In genomic region chr11:101910230-101910946, GRCm38 (mm10) we compare ENCODE assay signal across 9 mouse cellular contexts. TPM values are rescaled to one million over a fixed set of nuclear protein-coding genes. Genes with fewer than 3 reads are reported as not detected.
DNase-seq lines count a peak whose midpoint lies in the region; ATAC-seq and TF ChIP-seq lines count a peak whose summit lies in the region.
"Had no signal": no experiment of that assay in that cellular context is flagged by ENCODE, and none has a peak within 500 bp of the region (broad histone marks: within the 10 kb centered on the region; RNA-seq: fewer than 3 reads in every experiment).

No protein-coding gene starts in this region.

- H3K9ac ChIP-seq in MEL (ENCODE audit: control insufficient read depth, low read depth, low read length, poor library complexity, severe bottlenecking) = no peak overlapping the region
- no peak overlapping the region for H3K9ac ChIP-seq in forebrain, embryonic 11.5 days (ENCODE audit: low read length)
- no peak overlapping the region for H3K9ac ChIP-seq in heart, postnatal 0 days (replicated peaks; ENCODE audit: low read depth, low read length)
- H3K9ac ChIP-seq in lung, postnatal 0 days (replicated peaks; ENCODE audit: low read depth) = no peak overlapping the region
- H3K9ac ChIP-seq: midbrain, embryonic 12.5 days had no signal

- H3K36me3 ChIP-seq in MEL (ENCODE audit: control insufficient read depth in 1 of 2, insufficient read depth in 2 of 2, low read length in 2 of 2) = no peaks in the 10 kb centered on the region
- no peaks in the 10 kb centered on the region for H3K36me3 ChIP-seq in forebrain, embryonic 11.5 days (ENCODE audit: control insufficient read depth, insufficient read depth, low read length)
- H3K36me3 ChIP-seq in heart, postnatal 0 days (replicated peaks; ENCODE audit: control insufficient read depth, insufficient read depth, low read length) = no peaks in the 10 kb centered on the region
- H3K36me3 ChIP-seq in lung, postnatal 0 days (ENCODE audit: insufficient read depth, low read length) = no peaks in the 10 kb centered on the region
- H3K36me3 ChIP-seq: midbrain, embryonic 12.5 days had no signal

- H3K27ac ChIP-seq in MEL (ENCODE audit: control insufficient read depth, low read depth, low read length) = no peak overlapping the region
- no peak overlapping the region for H3K27ac ChIP-seq in forebrain, embryonic 11.5 days (ENCODE audit: low read depth, low read length)
- H3K27ac ChIP-seq in heart, postnatal 0 days (ENCODE audit: low read depth) = no peak overlapping the region
- H3K27ac ChIP-seq in layer of hippocampus, adult 2 months = no peak overlapping the region
- no peak overlapping the region for H3K27ac ChIP-seq in lung, postnatal 0 days (ENCODE audit: low read length)
- H3K27ac ChIP-seq: midbrain, embryonic 12.5 days had no signal

- H3K4me1 ChIP-seq in MEL (ENCODE audit: control insufficient read depth in 1 of 2, insufficient read depth in 2 of 2, low read length in 2 of 2) = no peaks in the 10 kb centered on the region
- no peaks in the 10 kb centered on the region for H3K4me1 ChIP-seq in forebrain, embryonic 11.5 days (replicated peaks; ENCODE audit: control insufficient read depth, insufficient read depth, low read length)
- H3K4me1 ChIP-seq in heart, postnatal 0 days (ENCODE audit: control insufficient read depth, insufficient read depth) = no peaks in the 10 kb centered on the region
- H3K4me1 ChIP-seq in lung, postnatal 0 days (ENCODE audit: insufficient read depth, low read depth, low read length) = no peaks in the 10 kb centered on the region
- H3K4me1 ChIP-seq: midbrain, embryonic 12.5 days had no signal

- TF ChIP-seq EP300 in MEL (IDR thresholded peaks at IDR 0.05; ENCODE audit: low read depth in 1 of 2, low read length in 2 of 2) = no peak
- TF ChIP-seq EP300 in heart, postnatal 0 days (IDR thresholded peaks at IDR 0.05; ENCODE audit: low read depth) = no peak
- TF ChIP-seq EP300 in lung, postnatal 0 days (IDR thresholded peaks at IDR 0.05) = no peak

- peak; percentile 83 for DNase-seq in MEL (ENCODE audit: low read depth, low spot score)
- DNase-seq in brain, embryonic 18.5 days (ENCODE audit: low read depth, low spot score) = peak; percentile 24
- DNase-seq in forebrain, embryonic 11.5 days (ENCODE audit: low spot score) = peak; percentile 92
- peak; percentile 60 for DNase-seq in heart, postnatal 0 days (ENCODE audit: low spot score)
- peak; percentile 55 to 91 for DNase-seq in layer of hippocampus, adult 2 months (ENCODE audit: low spot score in 2 of 2)
- DNase-seq in lung, postnatal 0 days (ENCODE audit: low spot score) = peak; percentile 68
- DNase-seq in retina, postnatal 7 days (ENCODE audit: low read depth, low spot score) = peak; percentile 63
- peak; percentile 62 to 86 for DNase-seq in urinary bladder, adult 18-20 months (ENCODE audit: low spot score in 2 of 2)

- no peak overlapping the region for H3K4me2 ChIP-seq in forebrain, embryonic 11.5 days (ENCODE audit: low read depth, low read length, severe bottlenecking)
- H3K4me2 ChIP-seq in heart, postnatal 0 days (ENCODE audit: low read depth, low read length) = no peak overlapping the region
- H3K4me2 ChIP-seq in lung, postnatal 0 days (replicated peaks; ENCODE audit: low read depth, low read length) = no peak overlapping the region
- H3K4me2 ChIP-seq: midbrain, embryonic 12.5 days had no signal

- 24% methylated on average over 21 of the region's 21 CpGs for WGBS in forebrain, embryonic 11.5 days
- WGBS in heart, postnatal 0 days = 20% methylated on average over 21 of the region's 21 CpGs
- 22% methylated on average over 21 of the region's 21 CpGs for WGBS in lung, postnatal 0 days

- no peak overlapping the region for H3K4me3 ChIP-seq in MEL (ENCODE audit: control insufficient read depth in 1 of 2, insufficient read depth in 1 of 2, low read depth in 2 of 2, low read length in 2 of 2)
- H3K4me3 ChIP-seq in forebrain, embryonic 11.5 days (ENCODE audit: low read depth, low read length) = no peak overlapping the region
- H3K4me3 ChIP-seq in heart, postnatal 0 days (ENCODE audit: low read depth, low read length) = no peak overlapping the region
- no peak overlapping the region for H3K4me3 ChIP-seq in layer of hippocampus, adult 2 months
- H3K4me3 ChIP-seq in lung, postnatal 0 days (ENCODE audit: low read depth, low read length) = no peak overlapping the region
- H3K4me3 ChIP-seq: midbrain, embryonic 12.5 days had no signal

- no peaks in the 10 kb centered on the region for H3K9me3 ChIP-seq in MEL (replicated peaks; ENCODE audit: insufficient read depth, low read length)
- H3K9me3 ChIP-seq in forebrain, embryonic 11.5 days (ENCODE audit: control insufficient read depth, low read length) = no peaks in the 10 kb centered on the region
- no peaks in the 10 kb centered on the region for H3K9me3 ChIP-seq in heart, postnatal 0 days (replicated peaks; ENCODE audit: control insufficient read depth, low read length)
- no peaks in the 10 kb centered on the region for H3K9me3 ChIP-seq in lung, postnatal 0 days (ENCODE audit: low read length)
- H3K9me3 ChIP-seq: midbrain, embryonic 12.5 days had no signal

- TF ChIP-seq CTCF in MEL (IDR thresholded peaks at IDR 0.05 in 2 of 3, conservative IDR thresholded peaks at IDR 0.05 in 1 of 3; ENCODE audit: control insufficient read depth in 1 of 3, insufficient read depth in 1 of 3, low read depth in 2 of 3, low read length in 3 of 3, poor library complexity in 1 of 3, severe bottlenecking in 1 of 3) = peak; percentile 84 to 94 (median 89)
- TF ChIP-seq CTCF in heart, postnatal 0 days (IDR thresholded peaks at IDR 0.05; ENCODE audit: low read depth) = peak; percentile 90
- peak; percentile 98 for TF ChIP-seq CTCF in layer of hippocampus, adult 2 months (conservative IDR thresholded peaks at IDR 0.05)
- peak; percentile 91 for TF ChIP-seq CTCF in lung, postnatal 0 days (IDR thresholded peaks at IDR 0.05)

- no peaks in the 10 kb centered on the region for H3K79me2 ChIP-seq in MEL (ENCODE audit: control insufficient read depth, insufficient read depth, low read length, poor library complexity)

- no peak for ATAC-seq in forebrain, embryonic 11.5 days (replicated peaks; ENCODE audit: low FRiP score)
- ATAC-seq in heart, postnatal 0 days (ENCODE audit: insufficient read depth, low read depth) = peak; percentile 71
- ATAC-seq in lung, postnatal 0 days = peak; percentile 47; the same call in 1 of the 2 replicates

- peaks cover 2% of the 10 kb centered on the region in 2 experiments; a peak in 3 of 4 replicates for H3K27me3 ChIP-seq in MEL (ENCODE audit: control insufficient read depth in 1 of 2, insufficient read depth in 2 of 2, low read length in 2 of 2)
- peaks cover 2% of the 10 kb centered on the region; the same call in 1 of the 2 replicates for H3K27me3 ChIP-seq in forebrain, embryonic 11.5 days (ENCODE audit: control insufficient read depth, insufficient read depth, low read length)
- peaks cover 8% of the 10 kb centered on the region; the same call in 1 of the 2 replicates for H3K27me3 ChIP-seq in heart, postnatal 0 days (ENCODE audit: control insufficient read depth, insufficient read depth, low read length)
- H3K27me3 ChIP-seq in lung, postnatal 0 days (replicated peaks; ENCODE audit: insufficient read depth, low read length) = no peaks in the 10 kb centered on the region

- no peak for TF ChIP-seq POLR2A in MEL (IDR thresholded peaks at IDR 0.05; ENCODE audit: control insufficient read depth in 1 of 2, insufficient read depth in 1 of 2, low read depth in 1 of 2, low read length in 2 of 2, poor library complexity in 1 of 2)

- TF ChIP-seq RAD21 in MEL (IDR thresholded peaks at IDR 0.05; ENCODE audit: low read depth, low read length) = peak; percentile 76

TF ChIP-seq in MEL, 35 proteins besides CTCF, POLR2A, EP300 and RAD21:
- no peak for TF ChIP-seq GABPA (IDR thresholded peaks at IDR 0.05; ENCODE audit: low read depth, low read length)
- TF ChIP-seq SMC3 (IDR thresholded peaks at IDR 0.05; ENCODE audit: low read depth, low read length) = peak; percentile 73
- TF ChIP-seq ZC3H11A (IDR thresholded peaks at IDR 0.05; ENCODE audit: low read depth, low read length) = peak; percentile 22; the same call in 1 of the 2 replicates
- no peak for TF ChIP-seq ZKSCAN1 (IDR thresholded peaks at IDR 0.05; ENCODE audit: low read depth, low read length)
- TF ChIP-seq HCFC1 (IDR thresholded peaks at IDR 0.05; ENCODE audit: low read depth, low read length) = no peak
- no peak for TF ChIP-seq TAL1 (IDR thresholded peaks at IDR 0.05; ENCODE audit: low read length)
- no peak for TF ChIP-seq MYB (IDR thresholded peaks at IDR 0.05; ENCODE audit: low read depth, low read length)
- TF ChIP-seq ZMIZ1 (IDR thresholded peaks at IDR 0.05; ENCODE audit: low read depth, low read length) = no peak
- no peak for TF ChIP-seq MYC (IDR thresholded peaks at IDR 0.05; ENCODE audit: low read depth, low read length)

RNA-seq across cellular contexts. Expression of gene Meox1, which starts 16.2 kb away (rescaled TPM):
- not detected in 2 replicates for total RNA-seq in MEL (2012; rRNA removed)
- not detected for polyA plus RNA-seq in MEL (2012; ENCODE audit: insufficient read depth in 1 of 2, insufficient read length in 2 of 2, low read depth in 1 of 2, low replicate concordance in 2 of 2, missing spikeins in 1 of 2)
- polyA plus RNA-seq in forebrain, embryonic 11.5 days (2014; fragmentation: Nextera tagmentation; extraction: Ambion mirVana) = 0.21 TPM in 1 of 2 replicates, not detected in the other
- 12.5 and 15.0 TPM in 2 replicates for total RNA-seq in heart, postnatal 0 days (2014; rRNA removed; ENCODE audit: low replicate concordance)
- 10.9 and 12.3 TPM in 2 replicates for polyA plus RNA-seq in heart, postnatal 0 days (2015; fragmentation: Nextera tagmentation; extraction: Ambion mirVana)
- total RNA-seq in layer of hippocampus, adult 2 months (2021) = under 1 TPM; 0.71 to 0.74 TPM
- 8.1 and 8.7 TPM in 2 replicates for polyA plus RNA-seq in lung, postnatal 0 days (2015; fragmentation: Nextera tagmentation; extraction: Ambion mirVana)

RNA-seq across cellular contexts. Expression of gene Sost, which starts 56.4 kb away (rescaled TPM):
- not detected in 2 replicates for total RNA-seq in MEL (2012; rRNA removed)
- polyA plus RNA-seq in MEL (2012; ENCODE audit: insufficient read depth in 1 of 2, insufficient read length in 2 of 2, low read depth in 1 of 2, low replicate concordance in 2 of 2, missing spikeins in 1 of 2) = not detected
- polyA plus RNA-seq in forebrain, embryonic 11.5 days (2014; fragmentation: Nextera tagmentation; extraction: Ambion mirVana) = not detected in 2 replicates
- total RNA-seq in heart, postnatal 0 days (2014; rRNA removed; ENCODE audit: low replicate concordance) = 6.5 and 21.2 TPM in 2 replicates
- polyA plus RNA-seq in heart, postnatal 0 days (2015; fragmentation: Nextera tagmentation; extraction: Ambion mirVana) = 2.7 and 2.8 TPM in 2 replicates
- not detected for total RNA-seq in layer of hippocampus, adult 2 months (2021)
- polyA plus RNA-seq in lung, postnatal 0 days (2015; fragmentation: Nextera tagmentation; extraction: Ambion mirVana) = 0.06 TPM in 1 of 2 replicates, not detected in the other

Comparison
In these comparisons a context has a peak if more than half of its experiments do, and no peak if none do; other contexts are left out.
1. DNase-seq: peak in every context shown above with its lines; median percentile 92 in forebrain, embryonic 11.5 days; 83 in MEL; 74 in urinary bladder, adult 18-20 months; 73 in layer of hippocampus, adult 2 months; 68 in lung, postnatal 0 days; 63 in retina, postnatal 7 days; 60 in heart, postnatal 0 days; 24 in brain, embryonic 18.5 days.